Mouse (Mus musculus) cortical plate, adult 2 months (tissue): Measurements from ENCODE around the gene Ablim1. TPM values are rescaled to one million over a fixed set of nuclear protein-coding genes. Genes with fewer than 3 reads are reported as not detected.

ENCODE experiments used
- H3K27ac ChIP-seq: fragments of 200-500 bp; 2 replicates; pipeline ENCODE4 v1.5.1; 2012; ENCODE audit warnings: low read length, control low read depth, inconsistent platforms; ENCODE audit not compliant: insufficient read depth
- H3K4me1 ChIP-seq: fragments of 200-500 bp; 2 replicates; pipeline ENCODE4 v1.6.1; 2011; ENCODE audit warnings: low read length; ENCODE audit not compliant: control insufficient read depth, insufficient read depth
- H3K4me3 ChIP-seq: fragments of 200-500 bp; 2 replicates; pipeline ENCODE4 v1.5.1; 2011; ENCODE audit warnings: mild to moderate bottlenecking, low read length, control low read depth; ENCODE audit not compliant: insufficient read depth
- CTCF ChIP-seq: fragments of 200-500 bp; IDR thresholded peaks from 2 replicates; pipeline ENCODE4 v1.5.1; 2011; ENCODE audit warnings: mild to moderate bottlenecking, control low read depth, low read length; ENCODE audit not compliant: insufficient read depth; ENCODE audit errors: extremely low read depth
- POLR2A ChIP-seq: fragments of 200-500 bp; IDR thresholded peaks from 2 replicates; pipeline ENCODE4 v1.6.1; 2011; ENCODE audit warnings: mild to moderate bottlenecking, low read length, control low read depth; ENCODE audit not compliant: insufficient read depth; ENCODE audit errors: extremely low read depth
- polyA plus RNA-seq: library from polyadenylated mRNA; depleted of rRNA; stranded (reverse); fragments of >200 nt; gene quantifications from 2 replicates; pipeline ENCODE4 v1.2.3, GENCODE M21; 2012

Gene Ablim1
- polyA plus RNA-seq, 1 experiment, result 50.0 TPM

DNA sequence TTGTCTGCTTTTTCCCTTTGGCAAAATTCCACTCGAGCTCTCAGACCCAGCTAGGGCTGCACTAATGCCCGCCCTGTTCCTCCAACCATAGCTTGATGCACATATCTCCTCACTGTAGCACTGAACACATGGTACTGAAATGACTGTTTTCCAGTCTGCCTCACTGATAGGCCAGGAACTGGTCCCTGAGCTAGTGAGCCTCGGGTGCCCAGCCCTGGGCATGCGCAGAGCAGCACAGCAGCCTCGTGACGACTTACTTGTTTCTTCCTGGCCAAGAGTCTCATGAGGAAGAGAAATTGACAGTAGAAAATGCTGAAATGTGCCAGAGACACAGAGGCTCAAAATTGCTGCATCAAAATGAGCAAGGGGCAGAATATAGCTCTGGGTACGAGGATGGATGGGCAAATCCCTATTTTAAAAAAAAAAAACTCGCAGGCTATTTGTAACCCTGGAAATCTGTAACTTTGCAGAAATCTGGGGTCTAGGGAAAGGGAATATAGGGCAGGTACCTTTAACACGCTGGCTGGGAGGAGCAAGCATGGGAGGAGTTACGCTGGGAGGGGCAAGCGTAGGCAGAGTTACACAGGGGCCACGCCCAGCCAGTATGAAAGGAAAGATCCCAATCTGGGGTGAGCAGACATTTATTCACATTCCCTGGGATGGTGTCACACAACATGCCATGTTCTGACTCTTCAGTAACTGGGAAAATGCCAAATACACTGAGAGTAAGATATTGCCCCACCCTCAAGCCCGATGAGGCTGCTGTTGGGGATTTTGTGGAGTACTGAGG lies 41.7 kb downstream of the Ablim1 start:
- Histone ChIP-seq H3K4me1 (peaks cover 5% of the 10 kb centered on the region), H3K27ac (peak overlapping the region; percentile 87), H3K4me3 (no peak overlapping the region)
- peak; percentile 26; the same call in 1 of the 2 replicates for TF ChIP-seq POLR2A
- TF ChIP-seq CTCF, result no peak

DNA sequence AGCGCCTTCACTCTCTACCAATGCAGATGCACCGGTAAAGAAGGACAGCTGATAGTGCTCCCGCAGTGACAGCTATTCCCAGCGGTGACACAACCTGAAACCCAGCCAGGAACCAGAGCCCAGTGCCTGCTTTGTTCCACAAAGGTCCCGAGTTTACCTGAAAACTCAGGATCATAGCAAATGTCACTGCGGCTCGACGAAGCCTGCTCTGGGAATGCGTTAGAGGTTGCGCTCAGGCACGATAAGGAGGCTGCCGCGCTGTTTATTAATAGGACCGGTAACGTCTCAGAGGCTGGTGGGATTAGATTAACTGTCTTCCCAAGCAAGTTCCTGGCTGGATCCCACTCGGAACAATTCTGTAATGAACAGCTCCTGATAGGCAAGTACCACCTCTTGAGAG lies 43.0 kb downstream of the Ablim1 start:
- Histone ChIP-seq H3K4me3 (no peak overlapping the region), H3K27ac (no peak overlapping the region), H3K4me1 (peaks cover 5% of the 10 kb centered on the region)
- TF ChIP-seq POLR2A (no peak), CTCF (no peak)

DNA sequence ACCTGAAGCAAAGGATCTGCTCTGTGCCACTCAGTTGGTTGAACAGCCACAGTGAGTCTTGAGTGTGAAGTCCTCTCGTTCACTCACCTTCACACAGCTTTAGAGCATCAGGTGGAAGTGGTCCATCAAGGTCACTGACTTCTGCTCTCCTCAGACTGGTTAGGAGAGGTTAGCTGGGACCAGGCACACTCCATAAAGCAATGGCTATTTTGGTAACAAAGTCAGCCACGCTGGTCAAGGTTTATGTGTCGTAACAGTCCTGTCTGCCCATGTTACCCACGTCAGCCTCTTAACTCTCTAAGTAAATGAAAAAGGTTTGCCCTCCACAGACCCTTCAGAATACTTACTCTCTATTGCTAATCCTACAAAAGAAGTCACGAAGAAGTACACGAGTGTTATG lies 44.0 kb downstream of the Ablim1 start:
- H3K4me1 ChIP-seq, result peaks cover 5% of the 10 kb centered on the region
- no peak overlapping the region for H3K27ac ChIP-seq
- no peak for TF ChIP-seq POLR2A
- TF ChIP-seq CTCF, result no peak

DNA sequence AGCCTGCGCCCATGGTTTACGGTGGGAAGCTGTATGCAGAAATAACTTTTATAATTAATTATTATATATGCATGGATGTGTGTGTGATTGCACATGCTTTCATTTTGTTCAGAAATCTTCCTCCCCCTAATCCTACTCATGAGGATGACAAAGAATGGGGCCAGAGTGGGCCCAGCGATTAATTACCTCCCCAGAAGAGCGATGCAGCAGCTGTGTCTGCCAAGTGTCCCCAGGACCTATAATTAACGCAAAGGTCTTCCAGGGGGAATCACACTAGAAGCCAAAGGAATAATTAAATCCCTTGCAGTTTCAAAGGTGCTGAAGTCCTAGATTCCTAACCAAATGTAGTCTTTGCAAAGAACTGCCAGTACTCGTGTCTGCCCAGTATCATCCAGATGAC lies 44.9 kb downstream of the Ablim1 start:
- TF ChIP-seq CTCF, result no peak
- TF ChIP-seq POLR2A, result no peak
- Histone ChIP-seq H3K4me3 (no peak overlapping the region), H3K27ac (no peak overlapping the region), H3K4me1 (peaks cover 5% of the 10 kb centered on the region)

More for the DNA sequence above, 44.0 kb downstream of the Ablim1 start:
- H3K4me3 ChIP-seq, result no peak overlapping the region

DNA sequence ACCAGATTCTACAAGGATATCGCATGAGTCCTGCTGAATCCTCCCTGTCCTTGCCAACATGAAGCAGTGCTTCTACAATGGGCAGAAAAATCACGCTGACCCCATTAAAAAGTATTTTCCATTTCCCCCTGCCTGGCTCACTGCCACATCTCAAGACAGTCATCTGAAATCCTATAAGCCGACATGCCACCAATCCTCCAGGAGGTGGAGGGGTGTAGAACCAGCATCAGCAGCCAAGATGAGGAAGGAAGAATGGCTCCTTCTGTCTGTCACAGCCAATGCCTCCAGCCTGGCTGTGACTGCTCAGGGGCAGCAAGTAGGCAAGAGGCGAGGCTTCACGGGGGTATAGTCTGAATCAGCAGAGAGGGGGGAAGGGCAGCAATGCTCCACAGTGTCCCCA lies 47.2 kb downstream of the Ablim1 start:
- Histone ChIP-seq H3K4me1 (no peaks in the 10 kb centered on the region), H3K27ac (no peak overlapping the region), H3K4me3 (no peak overlapping the region)
- no peak for TF ChIP-seq POLR2A
- TF ChIP-seq CTCF, result no peak

DNA sequence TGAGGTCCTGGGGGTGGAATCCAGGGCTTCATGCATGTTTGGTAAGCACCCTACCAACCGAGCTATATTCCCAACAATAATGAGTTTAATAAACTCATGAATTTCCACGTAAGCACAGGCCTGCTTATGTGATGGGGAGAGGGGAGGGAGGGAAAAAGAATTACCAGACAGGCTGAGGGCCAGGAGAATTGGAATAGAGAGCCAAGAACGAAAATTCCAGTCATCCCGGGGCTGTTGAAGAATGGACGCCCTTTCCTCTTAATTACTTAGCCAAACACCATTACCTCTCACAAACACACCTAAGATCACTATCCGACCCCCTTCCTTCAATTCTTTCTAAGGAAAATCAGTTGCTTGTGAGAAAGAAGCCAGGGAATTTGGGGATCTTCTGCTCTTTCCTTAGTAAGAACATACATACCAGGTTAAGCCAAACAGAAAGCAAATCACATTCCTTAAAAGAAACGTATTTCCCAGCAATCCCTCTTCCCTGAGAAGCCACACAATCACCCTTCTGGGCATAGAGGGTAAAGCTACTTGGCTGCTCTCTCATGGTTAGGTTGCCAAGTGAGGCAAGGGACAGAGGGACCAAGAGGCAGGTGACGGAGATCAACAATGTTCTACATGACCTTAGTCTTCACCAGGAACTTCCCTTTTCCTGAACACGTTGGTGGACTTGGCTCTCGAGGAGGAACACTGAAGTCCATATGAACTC lies 48.2 kb downstream of the Ablim1 start:
- no peak overlapping the region for H3K27ac ChIP-seq
- TF ChIP-seq CTCF (no peak), POLR2A (no peak)
- no peaks in the 10 kb centered on the region for H3K4me1 ChIP-seq
- H3K4me3 ChIP-seq, result no peak overlapping the region

DNA sequence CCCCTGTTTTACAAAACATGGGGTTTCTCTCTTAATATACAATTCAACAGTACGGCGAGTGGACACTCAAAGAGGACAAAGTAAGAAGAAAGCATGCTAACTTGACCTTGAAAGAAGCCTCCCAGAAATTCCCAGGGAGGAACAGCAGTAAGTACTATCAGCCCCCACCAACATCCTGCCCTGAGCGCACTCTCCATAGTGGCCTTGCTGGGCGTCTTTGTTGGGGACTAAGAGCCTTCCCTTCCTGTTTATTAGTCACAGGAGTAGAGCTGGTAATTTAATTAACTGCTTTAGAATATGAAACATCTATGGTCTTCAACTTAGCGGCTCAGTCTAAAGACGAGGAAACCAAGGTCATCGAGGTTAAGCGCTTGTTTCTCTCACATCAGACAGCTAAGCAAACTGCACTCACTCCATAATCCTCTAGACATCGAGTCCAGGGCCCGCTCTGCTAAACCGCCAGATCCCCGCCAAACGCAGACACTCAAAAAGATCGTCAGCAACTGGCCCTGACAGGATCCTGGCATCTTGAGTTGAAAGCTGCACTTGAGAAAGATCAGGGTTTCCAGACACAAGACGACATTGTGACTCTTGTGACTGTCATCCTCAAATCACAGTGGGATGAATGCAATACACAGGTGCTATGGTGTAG lies 50.3 kb downstream of the Ablim1 start:
- no peak overlapping the region for H3K27ac ChIP-seq
- TF ChIP-seq POLR2A, result no peak
- no peak for TF ChIP-seq CTCF
- H3K4me3 ChIP-seq, result no peak overlapping the region
- H3K4me1 ChIP-seq, result no peaks in the 10 kb centered on the region

DNA sequence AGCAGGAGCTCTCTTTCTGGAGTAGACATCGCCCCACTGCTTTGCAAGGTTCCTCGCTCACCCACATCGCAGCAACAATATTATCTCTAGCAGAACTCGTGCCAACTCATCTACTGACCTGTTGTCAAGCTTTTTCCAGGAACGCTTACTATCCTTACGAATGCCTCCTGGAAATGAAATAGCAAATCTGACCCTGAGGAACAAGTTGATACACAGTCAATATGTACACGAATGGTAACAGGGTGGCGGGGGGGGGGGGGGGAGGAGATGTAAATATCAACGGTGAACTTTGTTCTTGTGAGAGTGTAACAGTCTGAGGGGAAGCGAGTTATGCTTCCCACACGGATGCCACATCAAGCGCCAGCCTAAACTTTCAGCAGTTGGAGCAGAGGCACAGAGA lies 56.9 kb downstream of the Ablim1 start:
- no peak overlapping the region for H3K27ac ChIP-seq
- H3K4me3 ChIP-seq, result no peak overlapping the region
- TF ChIP-seq POLR2A (no peak), CTCF (no peak)
- no peaks in the 10 kb centered on the region for H3K4me1 ChIP-seq

DNA sequence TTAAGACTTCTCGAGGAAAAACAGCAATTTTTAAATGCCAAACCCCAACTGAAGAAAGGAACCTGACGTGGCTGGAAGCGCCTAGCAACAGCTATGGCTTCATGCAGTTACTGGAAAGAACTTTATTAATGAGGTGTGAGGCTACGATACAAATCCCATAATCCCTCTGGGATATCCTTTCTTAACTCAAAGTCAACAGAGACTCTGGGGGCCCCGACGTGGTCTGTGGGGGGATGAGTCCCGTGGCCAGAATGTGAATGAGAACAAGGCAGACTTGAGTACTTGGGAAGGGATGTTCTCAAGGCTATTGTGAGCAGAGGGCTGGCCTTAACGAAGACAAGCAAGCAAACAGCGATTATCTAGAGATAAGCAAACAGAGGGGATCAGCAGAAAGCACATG lies 58.1 kb downstream of the Ablim1 start:
- Histone ChIP-seq H3K27ac (no peak overlapping the region), H3K4me3 (no peak overlapping the region), H3K4me1 (no peaks in the 10 kb centered on the region)
- TF ChIP-seq CTCF, result no peak
- no peak for TF ChIP-seq POLR2A

DNA sequence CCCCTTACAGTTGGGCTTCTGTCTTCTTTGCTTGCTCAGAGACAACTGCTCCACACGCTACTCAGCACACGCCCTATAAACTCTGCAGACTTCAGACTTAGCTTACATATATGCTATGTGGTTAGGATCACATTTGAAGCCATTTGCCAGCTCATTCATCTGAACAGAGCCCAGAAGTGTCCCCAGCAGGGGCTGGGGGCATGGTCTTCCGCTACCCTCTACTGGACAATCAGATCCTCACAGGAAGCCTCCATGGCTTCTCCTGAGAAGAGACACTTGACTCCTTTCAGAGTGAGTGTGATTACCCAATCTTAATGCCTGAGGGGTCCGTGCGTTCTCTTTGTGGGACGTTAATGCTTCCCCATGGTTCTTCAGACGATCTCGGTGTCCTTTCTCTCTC lies 59.6 kb downstream of the Ablim1 start:
- no peak for TF ChIP-seq POLR2A
- 0 out of 2 replicates have a peak, but pooled peaks have one; percentile 8 for TF ChIP-seq CTCF
- Histone ChIP-seq H3K27ac (no peak overlapping the region), H3K4me3 (no peak overlapping the region), H3K4me1 (no peaks in the 10 kb centered on the region)
